Mouse (Mus musculus): ENCODE results near the gene Rassf7.

GRCm38 (mm10) chr7:141176173-141176572 lies 39.5 kb upstream of the Rassf7 start:
- TF ChIP-seq CTCF (IDR thresholded peaks at IDR 0.05; ENCODE audit: control insufficient read depth, insufficient read depth, insufficient read length) (peak; percentile 82), MAX (IDR thresholded peaks at IDR 0.05) (no peak), FOSL1 (IDR thresholded peaks at IDR 0.05; ENCODE audit: insufficient read depth, low read length, poor library complexity, severe bottlenecking) (no peak), CEBPB (IDR thresholded peaks at IDR 0.05; ENCODE audit: low read depth) (no peak), USF1 (IDR thresholded peaks at IDR 0.05; ENCODE audit: low read depth) (no peak)
